ENCODE assay signal across 15 mouse cellular contexts in genomic region chr5:93283109-93283508, GRCm38 (mm10). TPM values are rescaled to one million over a fixed set of nuclear protein-coding genes. Genes with fewer than 3 reads are reported as not detected.
DNase-seq lines count a peak whose midpoint lies in the region; ATAC-seq and TF ChIP-seq lines count a peak whose summit lies in the region.
"Had no signal": no experiment of that assay in that cellular context is flagged by ENCODE, and none has a peak within 500 bp of the region (broad histone marks: within the 10 kb centered on the region; RNA-seq: fewer than 3 reads in every experiment).

No protein-coding gene starts in this region.

- no peak for ATAC-seq in kidney, embryonic 16.5 days (ENCODE audit: low FRiP score, low TSS enrichment)
- ATAC-seq in erythroid progenitor cell, adult 5-6 weeks (replicated peaks; ENCODE audit: low FRiP score, poor library complexity, severe bottlenecking), result no peak
- ATAC-seq: activated CD4-positive, CD25-positive, alpha-beta regulatory T cell, adult 4 months; forebrain, postnatal 0 days had no signal

- peak; percentile 31 for DNase-seq in kidney, postnatal 10 days
- peak; percentile 22 for DNase-seq in gastrocnemius, postnatal 10 days
- peak; percentile 46 for DNase-seq in heart, postnatal 4 days
- peak; percentile 61 for DNase-seq in skeletal muscle tissue, adult 2 months (ENCODE audit: low read depth, low spot score)
- no peak for DNase-seq in adrenal gland, adult 18-20 months (ENCODE audit: low spot score in 2 of 2)
- DNase-seq in thymus, adult 2 months, result no peak
- DNase-seq: cerebellum, adult 8-10 months; forebrain, postnatal 0 days had no signal

- H3K27me3 ChIP-seq in kidney, embryonic 16.5 days (ENCODE audit: insufficient read depth, low read length), result no peaks in the 10 kb centered on the region
- H3K27me3 ChIP-seq in thymus, adult 2 months (ENCODE audit: control insufficient read depth, insufficient read depth, low read length), result no peaks in the 10 kb centered on the region
- H3K27me3 ChIP-seq: embryonic facial prominence, embryonic 13.5 days; neural tube, embryonic 15.5 days had no signal

- TF ChIP-seq CTCF in thymus, adult 2 months (IDR thresholded peaks at IDR 0.05; ENCODE audit: borderline replicate concordance, control insufficient read depth, extremely low read depth, insufficient read depth, low read length, poor library complexity), result no peak

- no peaks in the 10 kb centered on the region for H3K9me3 ChIP-seq in kidney, embryonic 16.5 days (ENCODE audit: low read length)
- H3K9me3 ChIP-seq: embryonic facial prominence, embryonic 13.5 days; neural tube, embryonic 15.5 days had no signal

- peaks cover 3% of the 10 kb centered on the region; the same call in 1 of the 2 replicates for H3K36me3 ChIP-seq in kidney, embryonic 16.5 days (ENCODE audit: insufficient read depth, low read length)
- no peaks in the 10 kb centered on the region for H3K36me3 ChIP-seq in thymus, adult 2 months (ENCODE audit: control insufficient read depth, insufficient read depth, low read length)

- no peak overlapping the region for H3K9ac ChIP-seq in kidney, embryonic 16.5 days (replicated peaks; ENCODE audit: low read length)
- H3K9ac ChIP-seq: embryonic facial prominence, embryonic 13.5 days; forebrain, postnatal 0 days; neural tube, embryonic 15.5 days had no signal

- no peak overlapping the region for H3K4me3 ChIP-seq in kidney, embryonic 16.5 days (ENCODE audit: low read length)
- H3K4me3 ChIP-seq in thymus, adult 2 months (ENCODE audit: control insufficient read depth, insufficient read depth, low read length), result no peak overlapping the region
- H3K4me3 ChIP-seq: embryonic facial prominence, embryonic 13.5 days; layer of hippocampus, adult 2 months; neural tube, embryonic 15.5 days had no signal

- TF ChIP-seq POLR2A in thymus, adult 2 months (IDR thresholded peaks at IDR 0.05; ENCODE audit: control insufficient read depth, extremely low read depth, insufficient read depth, low read length, poor library complexity), result no peak

- H3K4me2 ChIP-seq in kidney, embryonic 16.5 days (replicated peaks; ENCODE audit: low read depth, low read length), result no peak overlapping the region
- H3K4me2 ChIP-seq: embryonic facial prominence, embryonic 13.5 days; neural tube, embryonic 15.5 days had no signal

- no peak overlapping the region for H3K27ac ChIP-seq in kidney, embryonic 16.5 days (ENCODE audit: low read length)
- H3K27ac ChIP-seq in thymus, adult 2 months (ENCODE audit: control insufficient read depth, insufficient read depth, low read length), result no peak overlapping the region
- H3K27ac ChIP-seq: embryonic facial prominence, embryonic 13.5 days; layer of hippocampus, adult 2 months; macrophage; neural tube, embryonic 15.5 days had no signal

- 75% methylated on average over 7 of the region's 7 CpGs for WGBS in kidney, embryonic 16.5 days
- 91% methylated on average over 7 of the region's 7 CpGs for WGBS in thymus, adult 2 months

- H3K4me1 ChIP-seq in kidney, embryonic 16.5 days (ENCODE audit: insufficient read depth, low read length), result no peaks in the 10 kb centered on the region
- H3K4me1 ChIP-seq in thymus, adult 2 months (replicated peaks; ENCODE audit: control insufficient read depth, insufficient read depth, low read length), result no peaks in the 10 kb centered on the region
- H3K4me1 ChIP-seq: neural tube, embryonic 15.5 days had no signal

RNA-seq across cellular contexts. Expression of gene Ccng2, which starts 16.1 kb away (rescaled TPM):
- polyA plus RNA-seq in kidney, embryonic 16.5 days (2015; fragmentation: Nextera tagmentation; extraction: Ambion mirVana), result 63.9 and 67.4 TPM in 2 replicates
- 10 to 100 TPM; 16.9 to 18.2 TPM for total RNA-seq in gastrocnemius, postnatal 10 days (2021)
- 10 to 100 TPM; 16.8 to 18.9 TPM for total RNA-seq in heart, postnatal 4 days (2021)
- 10 to 100 TPM; 38.6 to 40.0 TPM for total RNA-seq in adrenal gland, adult 18-20 months (2021)
- polyA plus RNA-seq in thymus, adult 2 months (2012; rRNA removed), result 78.4 and 142 TPM in 2 replicates
- total RNA-seq in erythroid progenitor cell, adult 5-6 weeks (2015; ENCODE audit: low replicate concordance), result 17.3 and 34.4 TPM in 2 replicates
- 21.1 and 27.2 TPM in 2 replicates for total RNA-seq in erythroid progenitor cell, adult 5-6 weeks (2017; ENCODE audit: low replicate concordance)

Comparison
In these comparisons a context has a peak if more than half of its experiments do, and no peak if none do; other contexts are left out.
1. DNase-seq: peak in kidney, postnatal 10 days (single experiment), gastrocnemius, postnatal 10 days (single experiment), heart, postnatal 4 days (single experiment) and skeletal muscle tissue, adult 2 months (single experiment); none in adrenal gland, adult 18-20 months (0 of 2) and thymus, adult 2 months (single experiment).